Mouse (Mus musculus): ENCODE measurements around the gene Crnkl1.

The Crnkl1 gene

DNA sequence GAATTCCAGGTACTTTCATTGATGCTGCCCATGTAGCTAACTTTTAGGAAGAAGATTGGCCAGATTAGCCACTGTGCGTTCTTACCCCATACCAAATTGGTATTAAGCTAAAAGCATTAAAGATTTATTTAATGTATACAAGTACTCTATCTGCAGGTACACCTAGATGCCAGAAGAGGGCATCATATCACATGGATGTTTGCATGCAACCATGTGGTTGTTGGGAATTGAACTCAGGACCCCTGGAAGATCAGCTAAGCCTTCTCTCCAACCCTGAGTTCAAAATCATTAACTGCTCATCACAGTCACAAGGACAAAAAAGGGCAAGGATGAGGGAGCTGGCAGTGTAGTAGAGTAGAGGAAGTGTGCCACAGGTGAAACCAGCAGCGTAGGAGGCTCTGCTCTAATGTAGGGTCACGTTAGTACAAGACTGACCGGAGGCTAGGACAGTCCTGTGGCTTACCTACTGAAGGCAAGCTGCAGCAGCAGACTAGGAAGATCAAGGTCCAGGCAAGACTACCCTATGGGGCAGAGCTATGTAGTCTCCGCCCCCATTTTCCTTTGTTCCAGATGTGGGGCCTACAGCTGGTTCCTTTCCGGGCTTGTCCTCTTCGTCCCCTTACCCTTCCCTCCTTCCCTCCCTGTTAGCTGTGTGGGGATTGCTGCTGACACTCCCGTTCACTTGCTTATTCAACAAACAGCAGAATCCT lies 13.7 kb downstream of the Crnkl1 start:
- WGBS: 90% methylated on average over 8 of the region's 8 CpGs

DNA sequence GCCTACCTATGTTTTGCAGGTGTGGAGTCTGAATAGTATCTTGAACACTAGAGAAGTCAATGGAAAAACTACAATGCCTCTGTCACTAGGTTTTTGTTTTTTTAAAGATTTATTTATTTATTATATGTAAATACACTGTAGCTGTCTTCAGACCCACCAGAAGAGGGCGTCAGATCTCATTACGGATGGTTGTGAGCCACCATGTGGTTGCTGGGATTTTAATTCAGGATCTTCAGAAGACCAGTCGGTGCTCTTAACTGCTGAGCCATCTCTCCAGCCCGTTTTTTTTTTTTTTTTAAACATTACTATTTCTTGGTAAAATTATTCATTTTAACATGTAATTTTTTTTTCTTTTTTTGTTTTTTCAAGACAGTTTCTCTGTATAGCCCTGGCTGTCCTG lies 28.9 kb downstream of the Crnkl1 start:
- 19% methylated on average over 4 of the region's 4 CpGs for WGBS

DNA sequence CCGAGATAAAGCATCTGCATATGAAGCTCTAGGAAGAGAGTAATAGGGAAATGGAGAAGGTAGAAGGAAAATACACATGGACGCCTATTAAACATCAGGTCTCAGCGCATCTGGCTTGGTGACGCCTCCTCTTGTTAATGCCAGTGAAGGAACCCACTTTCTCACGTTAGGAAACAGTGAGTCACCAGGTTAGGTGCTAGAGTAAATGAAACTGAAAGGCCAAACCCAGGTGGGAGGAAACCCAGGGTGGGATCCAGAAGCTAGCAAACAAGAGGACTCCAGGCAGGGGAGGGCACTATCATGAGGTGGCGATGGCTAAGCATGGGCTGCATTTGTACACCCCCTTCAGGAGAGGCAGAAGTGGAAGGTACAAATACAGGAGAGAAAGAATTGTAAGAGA lies 29.7 kb downstream of the Crnkl1 start:
- 62% methylated on average over 6 of the region's 6 CpGs for whole genome bisulfite sequencing

DNA sequence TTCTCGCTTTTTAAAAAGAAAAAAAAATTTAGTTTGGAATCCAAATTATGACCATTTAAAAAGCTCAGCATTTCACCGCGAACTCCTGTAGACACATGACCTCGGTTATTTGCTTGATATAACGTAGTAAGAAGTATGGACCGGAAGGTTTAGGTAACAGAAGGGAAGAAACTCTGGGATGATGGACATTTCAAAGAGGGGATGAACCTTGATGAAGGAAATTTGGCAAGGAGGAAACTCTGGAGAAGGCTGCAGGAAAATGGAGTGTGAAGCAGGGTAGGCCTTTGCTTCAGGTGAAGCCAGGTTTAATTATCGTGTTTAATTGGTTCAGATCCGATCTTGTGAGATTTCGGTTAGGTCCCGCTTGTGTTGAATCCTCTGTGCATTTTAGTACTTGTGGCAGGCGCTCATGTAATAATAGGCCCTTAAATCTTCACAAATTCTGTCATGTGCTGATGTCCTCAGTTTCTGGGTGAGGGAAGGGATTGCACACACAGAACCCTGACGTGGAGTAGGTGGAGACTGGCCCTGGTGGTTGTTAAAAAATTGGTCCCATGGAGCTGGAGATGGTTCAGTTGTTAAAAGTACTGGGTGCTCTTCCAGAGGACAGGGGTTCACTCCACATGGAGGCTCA lies 30.7 kb downstream of the Crnkl1 start:
- WGBS: 21% methylated on average over 12 of the region's 12 CpGs

GRCm38 (mm10) chr2:145903061-145903901 lies 31.5 kb downstream of the Crnkl1 start:
- under 1% methylated on average over 68 of the region's 68 CpGs for WGBS

- 93% methylated on average over 6 of the region's 6 CpGs for WGBS
Measured at GRCm38 (mm10) chr2:145901861-145902260, 33.0 kb downstream of the Crnkl1 start, which contains the start of gene Naa20. TSS of gene Naa20 (plus strand) at chr2:145902099.

DNA sequence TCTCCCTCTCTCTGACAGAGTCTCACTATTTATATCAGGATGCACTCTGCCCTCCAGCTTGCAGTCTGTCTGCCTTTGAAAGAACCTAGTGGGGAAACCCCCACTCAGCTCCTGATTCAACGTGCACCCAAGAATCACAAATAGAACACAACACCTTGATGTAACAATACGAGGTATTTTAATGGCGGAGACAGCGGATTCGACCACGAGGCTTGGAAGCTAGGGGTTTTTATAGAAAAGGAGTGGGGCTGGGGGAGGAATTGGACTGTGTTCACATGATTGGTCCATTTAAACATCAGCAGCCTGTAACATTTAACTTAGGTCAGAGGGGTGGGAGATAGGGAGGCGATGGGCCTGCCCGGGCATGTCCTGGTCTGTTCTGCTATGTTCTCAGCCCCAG lies 34.5 kb downstream of the Crnkl1 start:
- WGBS: 82% methylated on average over 7 of the region's 8 CpGs

- WGBS: 63% methylated on average over 9 of the region's 9 CpGs
Measured at GRCm38 (mm10) chr2:145898106-145898505, 36.7 kb downstream of the Crnkl1 start.

GRCm38 (mm10) chr2:145893756-145894155 lies 41.1 kb downstream of the Crnkl1 start:
- WGBS: 98% methylated on average over 6 of the region's 6 CpGs

DNA sequence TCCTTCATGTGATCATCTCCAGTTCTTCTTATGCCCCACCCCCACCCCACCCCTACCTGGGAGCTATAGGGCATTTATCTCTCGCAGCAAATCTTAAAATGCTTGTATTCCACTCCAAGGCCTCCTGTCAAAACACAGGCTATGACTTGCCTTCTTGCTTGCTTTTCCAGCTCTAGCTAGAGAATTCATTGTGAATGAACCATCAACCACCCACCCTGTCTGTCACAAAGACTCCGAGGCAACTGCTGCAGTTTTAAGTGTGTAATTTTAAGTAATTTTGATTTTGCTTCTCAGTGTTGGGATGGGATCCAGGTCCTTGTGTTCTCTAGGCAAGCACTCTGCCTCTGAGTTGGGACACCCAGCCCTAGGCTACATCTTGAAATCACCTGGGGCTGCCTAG lies 44.2 kb downstream of the Crnkl1 start:
- WGBS: 54% methylated on average over 2 of the region's 2 CpGs

DNA sequence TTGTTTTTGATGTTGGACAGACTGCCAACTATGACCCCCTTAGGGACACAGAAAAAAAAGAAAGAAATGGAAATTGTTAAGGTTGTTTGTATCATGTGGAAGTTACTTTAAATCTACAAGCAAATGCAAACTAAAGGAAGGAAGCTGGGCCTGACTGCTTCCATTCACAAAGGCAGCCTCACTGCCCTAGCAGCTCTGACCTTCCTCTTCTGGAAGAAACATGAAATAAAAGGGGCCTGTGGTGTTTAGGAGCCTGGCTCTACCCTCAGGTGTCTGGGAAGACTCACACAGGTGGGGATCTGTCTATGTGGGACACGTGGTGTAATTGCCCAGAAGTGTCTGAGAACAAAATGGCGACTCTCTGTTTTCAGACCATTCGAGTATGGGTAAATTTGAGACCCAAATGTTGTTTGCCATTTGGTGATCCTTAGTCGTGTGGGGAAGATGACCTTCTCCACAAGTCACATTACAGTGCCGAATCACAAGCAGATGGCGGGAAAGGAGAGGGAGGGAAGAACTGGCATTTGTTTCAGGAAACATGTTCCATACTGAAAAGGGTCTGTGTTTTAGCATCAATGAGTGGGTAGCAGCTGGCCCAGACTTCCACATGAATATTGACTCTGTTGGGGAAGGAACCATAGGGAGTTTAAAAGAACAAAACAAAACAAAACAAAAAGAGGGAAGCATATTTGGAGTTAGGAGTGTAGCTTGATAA lies 45.9 kb downstream of the Crnkl1 start:
- WGBS: 30% methylated on average over 6 of the region's 6 CpGs

DNA sequence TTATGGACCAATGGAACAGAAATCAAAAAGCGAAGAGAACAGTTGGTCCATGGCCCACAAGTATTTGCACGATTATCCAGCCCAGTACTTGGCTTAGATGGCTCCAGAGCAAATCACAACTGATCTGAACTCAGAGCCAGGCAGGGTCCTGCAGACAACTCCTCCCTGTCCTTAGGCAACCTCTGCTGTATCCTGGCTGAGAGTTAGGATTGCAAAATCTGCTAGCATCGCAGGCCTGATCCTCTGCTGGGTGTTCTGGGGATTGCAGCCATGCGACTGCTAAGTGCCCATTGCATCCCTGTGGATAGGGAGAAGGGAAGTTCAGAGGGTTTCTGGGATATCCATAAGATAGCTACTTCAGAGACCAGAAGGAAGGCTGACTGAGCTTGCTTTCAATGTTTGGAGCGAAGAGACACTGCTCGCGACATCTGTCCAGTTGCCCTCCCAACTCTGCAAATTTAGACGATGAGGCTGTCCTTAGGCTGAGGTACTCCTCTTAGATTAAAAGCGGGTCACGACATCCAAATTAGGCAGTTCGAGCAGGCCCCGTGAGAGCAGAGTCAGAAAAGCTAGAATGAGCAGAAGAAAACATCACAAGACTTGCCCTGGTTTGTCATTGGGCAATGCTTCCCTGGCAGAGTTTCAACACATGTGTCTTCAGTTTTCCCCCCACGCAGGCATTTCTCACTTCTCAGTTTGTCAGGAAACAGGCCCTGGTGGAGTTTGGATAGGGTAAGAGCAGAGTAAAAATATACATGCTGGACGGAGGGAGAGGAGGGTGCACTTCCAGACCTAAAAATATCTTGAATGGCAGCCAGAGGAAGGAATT lies 46.7 kb downstream of the Crnkl1 start:
- 32% methylated on average over 14 of the region's 14 CpGs for WGBS

- WGBS: 49% methylated on average over 14 of the region's 14 CpGs
Measured at GRCm38 (mm10) chr2:145884913-145885785, 49.7 kb downstream of the Crnkl1 start.

DNA sequence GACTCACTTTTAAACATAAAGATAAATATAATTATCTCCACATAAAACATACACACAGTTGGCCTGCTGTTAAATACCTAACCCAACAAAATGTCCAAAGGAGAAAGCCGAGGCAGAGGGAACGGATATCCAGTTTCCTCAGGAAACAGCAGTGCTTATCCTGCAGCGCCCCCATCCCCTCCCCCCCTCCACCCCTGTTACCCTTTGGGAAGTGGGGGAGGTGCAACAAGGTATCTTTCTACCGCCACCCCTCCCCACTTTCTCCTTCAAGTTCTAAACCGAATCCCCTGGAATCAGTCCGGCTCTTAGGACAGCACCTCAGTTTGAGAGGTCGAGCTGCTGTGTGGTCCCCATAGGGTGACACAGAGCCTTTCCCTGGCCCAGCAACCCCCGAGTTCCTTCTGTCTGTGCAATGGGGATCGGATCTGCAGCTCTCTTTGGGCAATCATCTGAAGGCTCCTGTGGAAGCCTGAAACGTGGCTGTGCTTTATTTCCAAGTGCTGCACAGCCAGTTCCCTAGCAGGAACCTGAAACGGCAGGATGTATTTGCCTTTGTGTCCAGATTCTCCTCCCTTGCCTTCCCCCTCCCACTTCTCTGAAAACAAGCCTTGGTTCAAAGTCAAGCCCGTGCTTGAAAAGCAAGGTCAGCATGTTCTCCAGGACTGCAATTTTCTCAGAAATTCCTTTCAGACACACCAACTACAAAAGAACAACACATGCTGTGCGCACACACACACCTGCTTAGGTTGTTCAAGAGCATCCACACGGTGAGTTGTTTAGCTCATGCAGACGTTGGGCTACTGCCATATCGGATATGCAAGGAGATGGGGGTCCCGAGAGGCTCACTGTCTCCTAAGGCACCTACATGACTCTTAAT lies 50.5 kb downstream of the Crnkl1 start:
- 43% methylated on average over 17 of the region's 17 CpGs for WGBS

DNA sequence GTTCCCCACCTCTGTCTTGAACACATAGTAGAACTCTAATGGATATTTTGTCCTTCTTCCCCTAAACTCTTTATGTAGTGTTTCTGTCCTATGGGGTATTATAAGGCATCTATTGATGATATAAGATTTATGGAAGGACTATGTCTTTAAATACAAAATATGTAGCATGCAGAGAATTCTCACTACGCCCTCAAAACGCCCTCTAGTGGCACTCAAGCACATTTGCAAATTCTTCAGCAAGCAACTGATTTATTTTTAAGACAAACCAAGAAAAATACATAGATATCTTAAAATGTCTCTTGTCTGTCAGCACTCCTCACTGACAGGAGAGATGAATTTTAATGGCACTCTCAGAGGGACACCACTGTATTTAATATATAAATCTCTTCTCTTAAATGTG lies 52.4 kb downstream of the Crnkl1 start:
- 10% methylated on average over 2 of the region's 2 CpGs for WGBS

- WGBS: 73% methylated on average over 5 of the region's 5 CpGs
Measured at GRCm38 (mm10) chr2:145881932-145882331, 52.9 kb downstream of the Crnkl1 start.

DNA sequence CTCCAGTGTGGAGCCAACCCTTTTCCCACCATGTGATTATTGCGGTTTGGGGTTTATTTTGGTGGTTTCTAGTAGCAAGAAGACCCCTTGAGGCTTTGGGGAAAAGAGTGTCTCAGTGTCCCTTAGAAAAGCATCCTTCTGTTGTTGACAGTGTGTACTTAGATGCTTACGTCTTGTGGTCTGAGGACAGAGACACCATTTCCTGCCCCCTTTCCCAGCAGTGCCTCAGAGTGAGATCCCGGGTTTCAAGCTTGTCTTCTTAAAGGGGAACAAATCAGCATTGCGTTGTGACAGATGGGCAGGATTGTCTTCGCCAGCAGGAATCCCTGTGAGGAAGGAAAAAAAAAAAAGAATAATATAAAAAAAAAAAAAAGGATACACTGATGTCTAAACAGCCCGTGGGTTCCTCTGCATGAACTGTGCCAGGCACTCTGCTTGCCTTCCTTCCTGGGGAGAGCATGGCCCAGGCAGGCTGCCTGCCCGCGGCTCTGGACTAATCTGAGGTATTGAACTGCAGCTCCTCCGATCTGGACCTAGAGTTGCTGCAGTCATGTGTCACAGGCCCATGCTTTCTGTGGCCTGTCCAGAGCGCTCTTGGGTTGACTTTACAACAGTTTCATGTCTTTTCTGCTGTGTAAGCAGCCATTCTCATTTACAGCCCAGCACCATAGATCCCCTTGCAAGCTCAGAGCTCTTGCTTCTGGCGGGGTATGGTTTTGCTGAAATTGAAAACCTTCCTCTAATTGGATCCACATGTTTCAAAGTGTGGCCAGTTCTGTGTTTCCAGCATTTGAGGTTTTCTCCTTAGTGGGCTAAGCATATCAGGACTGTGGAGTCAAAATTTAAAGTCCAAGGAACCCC lies 53.7 kb downstream of the Crnkl1 start:
- WGBS: 52% methylated on average over 11 of the region's 11 CpGs

DNA sequence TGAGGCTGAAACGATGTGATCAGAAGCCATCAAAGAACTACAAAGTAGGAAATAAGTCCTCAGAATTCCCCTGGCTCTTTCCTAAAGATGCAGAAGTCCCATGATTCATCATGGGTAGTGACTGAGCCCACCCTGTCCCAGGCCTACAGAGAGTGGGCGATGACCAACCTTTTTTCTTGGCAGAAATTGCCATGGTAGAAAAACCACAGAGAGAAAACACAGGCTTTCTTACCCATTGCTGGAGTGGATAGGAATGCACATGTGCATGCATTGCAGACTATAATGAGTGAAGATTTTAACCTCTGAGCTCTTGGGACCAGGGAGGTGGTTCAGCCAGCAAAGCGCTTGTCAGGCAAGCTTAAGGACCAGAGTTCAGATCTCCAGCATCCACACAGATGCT lies 57.6 kb downstream of the Crnkl1 start:
- 88% methylated on average over 3 of the region's 3 CpGs for WGBS
